ENCODE assay signal across 9 mouse cellular contexts in the genomic region with DNA sequence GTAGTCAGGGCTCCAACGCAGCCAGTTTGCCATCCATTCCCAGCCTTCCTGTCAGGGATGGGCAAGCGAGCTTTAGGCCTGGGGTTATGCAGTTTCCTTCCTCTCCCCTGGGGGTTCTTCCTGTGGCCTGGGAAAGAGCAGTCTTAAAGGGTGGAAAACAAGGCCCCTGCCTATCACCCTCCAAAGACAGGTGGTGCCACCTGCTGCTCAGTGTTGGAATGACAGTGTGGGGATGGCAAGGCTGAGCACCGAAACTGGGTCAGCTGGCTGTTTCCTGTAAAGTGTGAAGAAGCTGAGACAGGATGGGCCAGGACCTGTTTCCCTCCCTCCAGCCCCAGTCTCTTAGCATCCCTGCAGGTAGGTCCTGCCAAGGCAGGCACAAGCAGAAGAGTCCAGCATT. TPM values are rescaled to one million over a fixed set of nuclear protein-coding genes. Genes with fewer than 3 reads are reported as not detected.
DNase-seq lines count a peak whose midpoint lies in the region; ATAC-seq and TF ChIP-seq lines count a peak whose summit lies in the region.
"Had no signal": no experiment of that assay in that cellular context is flagged by ENCODE, and none has a peak within 500 bp of the region (broad histone marks: within the 10 kb centered on the region; RNA-seq: fewer than 3 reads in every experiment).

No protein-coding gene starts in this region.

- peak; percentile 94 for DNase-seq in kidney, postnatal 10 days
- peak; percentile 65 for DNase-seq in liver, embryonic 13.5 days
- DNase-seq in neural tube, embryonic 10.5 days (ENCODE audit: extremely low spot score, low spot score): peak; percentile 85

- H3K27ac ChIP-seq in bone marrow macrophage, adult 2 months (ENCODE audit: insufficient read depth, low read depth, low read length): no peak overlapping the region
- H3K27ac ChIP-seq in heart, embryonic 14.5 days (replicated peaks in 1 of 2; ENCODE audit: control insufficient read depth in 1 of 2, insufficient read depth in 1 of 2, low read depth in 2 of 2, low read length in 2 of 2): peak overlapping the region in 1 of 2 experiments; percentile 53; a peak in 2 of 4 replicates
- H3K27ac ChIP-seq in liver, embryonic 13.5 days: 0 out of 2 replicates have a peak overlapping the region, but pooled peaks have one; percentile 21
- H3K27ac ChIP-seq in stomach, embryonic 15.5 days: no peak overlapping the region

- peaks cover 13% of the 10 kb centered on the region for H3K4me1 ChIP-seq in bone marrow macrophage, adult 2 months (ENCODE audit: control insufficient read depth, insufficient read depth, low read length)
- H3K4me1 ChIP-seq in heart, embryonic 14.5 days (ENCODE audit: control insufficient read depth in 2 of 2, insufficient read depth in 2 of 2, low read length in 2 of 2): peaks cover 0 to 7% of the 10 kb centered on the region in 2 experiments; a peak in 2 of 4 replicates
- H3K4me1 ChIP-seq in liver, embryonic 13.5 days (replicated peaks): peaks cover 12% of the 10 kb centered on the region; the same call in 1 of the 2 replicates
- no peaks in the 10 kb centered on the region; the same call in 1 of the 2 replicates for H3K4me1 ChIP-seq in stomach, embryonic 15.5 days

- H3K79me2 ChIP-seq in C2C12 (ENCODE audit: control insufficient read depth, insufficient read depth): peaks cover 11% of the 10 kb centered on the region

- H3K4me2 ChIP-seq in heart, embryonic 14.5 days (ENCODE audit: low read length): no peak overlapping the region
- H3K4me2 ChIP-seq in liver, embryonic 13.5 days: no peak overlapping the region
- H3K4me2 ChIP-seq in stomach, embryonic 15.5 days: no peak overlapping the region
- H3K4me2 ChIP-seq: embryonic facial prominence, embryonic 15.5 days had no signal

- no peak overlapping the region for H3ac ChIP-seq in C2C12 (ENCODE audit: control insufficient read depth, insufficient read length, low read depth)

- H3K9ac ChIP-seq in heart, embryonic 14.5 days (ENCODE audit: low read length): peak overlapping the region; percentile 38; the same call in 1 of the 2 replicates
- H3K9ac ChIP-seq in liver, embryonic 13.5 days: no peak overlapping the region
- H3K9ac ChIP-seq in stomach, embryonic 15.5 days: no peak overlapping the region
- H3K9ac ChIP-seq: embryonic facial prominence, embryonic 15.5 days had no signal

- H3K4me3 ChIP-seq in C2C12 (ENCODE audit: insufficient read depth, poor library complexity, severe bottlenecking): no peak overlapping the region
- H3K4me3 ChIP-seq in bone marrow macrophage, adult 2 months (ENCODE audit: insufficient read depth, low read length): no peak overlapping the region
- H3K4me3 ChIP-seq in heart, embryonic 14.5 days (ENCODE audit: control insufficient read depth in 1 of 2, insufficient read depth in 1 of 2, low read depth in 1 of 2, low read length in 2 of 2): no peak overlapping the region
- no peak overlapping the region for H3K4me3 ChIP-seq in liver, embryonic 13.5 days (replicated peaks)
- no peak overlapping the region for H3K4me3 ChIP-seq in stomach, embryonic 15.5 days (replicated peaks)
- H3K4me3 ChIP-seq: embryonic facial prominence, embryonic 15.5 days had no signal

- H3K79me3 ChIP-seq in C2C12 (ENCODE audit: low read depth): no peaks in the 10 kb centered on the region

- H3K36me3 ChIP-seq in C2C12 (ENCODE audit: control insufficient read depth, insufficient read depth): peaks cover 88% of the 10 kb centered on the region
- peaks cover 98% of the 10 kb centered on the region for H3K36me3 ChIP-seq in heart, embryonic 14.5 days (ENCODE audit: control insufficient read depth, insufficient read depth, low read length)
- peaks cover 95% of the 10 kb centered on the region for H3K36me3 ChIP-seq in liver, embryonic 13.5 days
- peaks cover 57% of the 10 kb centered on the region for H3K36me3 ChIP-seq in stomach, embryonic 15.5 days

- no peaks in the 10 kb centered on the region for H3K27me3 ChIP-seq in C2C12 (ENCODE audit: control insufficient read depth, insufficient read depth, insufficient read length)
- H3K27me3 ChIP-seq in heart, embryonic 14.5 days (ENCODE audit: control insufficient read depth, insufficient read depth, low read length): no peaks in the 10 kb centered on the region
- no peaks in the 10 kb centered on the region for H3K27me3 ChIP-seq in liver, embryonic 13.5 days
- no peaks in the 10 kb centered on the region for H3K27me3 ChIP-seq in stomach, embryonic 15.5 days (replicated peaks)
- H3K27me3 ChIP-seq: embryonic facial prominence, embryonic 15.5 days had no signal

- 26% methylated on average over 3 of the region's 3 CpGs for WGBS in heart, embryonic 14.5 days
- WGBS in liver, embryonic 13.5 days (ENCODE audit: insufficient replicate concordance): 19% methylated on average over 3 of the region's 3 CpGs
- WGBS in stomach, embryonic 15.5 days: 17% methylated on average over 3 of the region's 3 CpGs

- H3K9me3 ChIP-seq in heart, embryonic 14.5 days (ENCODE audit: control insufficient read depth, low read length): no peaks in the 10 kb centered on the region
- H3K9me3 ChIP-seq in liver, embryonic 13.5 days (replicated peaks): no peaks in the 10 kb centered on the region
- no peaks in the 10 kb centered on the region for H3K9me3 ChIP-seq in stomach, embryonic 15.5 days
- H3K9me3 ChIP-seq: embryonic facial prominence, embryonic 15.5 days had no signal

- peak; percentile 70 for ATAC-seq in erythroblast, adult 5-6 weeks (replicated peaks; ENCODE audit: low FRiP score, poor library complexity, severe bottlenecking)
- peak; percentile 45; the same call in 1 of the 2 replicates for ATAC-seq in heart, embryonic 14.5 days (ENCODE audit: insufficient number of reproducible peaks, insufficient read depth, low FRiP score, low read depth)
- peak; percentile 43 for ATAC-seq in liver, embryonic 13.5 days (ENCODE audit: low read depth)
- peak; percentile 64; the same call in 1 of the 2 replicates for ATAC-seq in stomach, embryonic 15.5 days (ENCODE audit: insufficient read depth, low FRiP score, low read depth)

- TF ChIP-seq CTCF in C2C12 (IDR thresholded peaks at IDR 0.05; ENCODE audit: control insufficient read depth, insufficient read depth, insufficient read length): peak; percentile 88
- peak; percentile 97 for TF ChIP-seq CTCF in bone marrow macrophage, adult 2 months (IDR thresholded peaks at IDR 0.05; ENCODE audit: low read depth, low read length)

- no peak for TF ChIP-seq POLR2A in bone marrow macrophage, adult 2 months (IDR thresholded peaks at IDR 0.05; ENCODE audit: borderline replicate concordance, low read depth, low read length)

TF ChIP-seq in C2C12, 6 proteins besides CTCF, POLR2A, EP300 and RAD21:
- TF ChIP-seq MYOD1 (IDR thresholded peaks at IDR 0.05; ENCODE audit: control insufficient read depth, insufficient read length, low read depth): no peak
- no peak for TF ChIP-seq MAX (IDR thresholded peaks at IDR 0.05)
- TF ChIP-seq USF1 (IDR thresholded peaks at IDR 0.05; ENCODE audit: low read depth): no peak
- no peak for TF ChIP-seq FOSL1 (IDR thresholded peaks at IDR 0.05; ENCODE audit: insufficient read depth, low read length, poor library complexity, severe bottlenecking)
- no peak for TF ChIP-seq CEBPB (IDR thresholded peaks at IDR 0.05; ENCODE audit: low read depth)
- TF ChIP-seq MYOG (IDR thresholded peaks at IDR 0.05; ENCODE audit: control insufficient read depth, extremely low read depth, insufficient read length): no peak

RNA-seq across cellular contexts. Expression of a gene that starts 39.8 kb away (rescaled TPM):
- 5.4 TPM for polyA plus RNA-seq in C2C12 (2012; fragmentation: generic; extraction: Trizol)
- polyA plus RNA-seq in bone marrow macrophage, adult 2 months (2012; ENCODE audit: insufficient read depth, insufficient read length, missing spikeins): 3.6 and 3.8 TPM in 2 replicates
- total RNA-seq in erythroblast, adult 5-6 weeks (2015; ENCODE audit: low replicate concordance): 1.5 and 1.9 TPM in 2 replicates
- 1.5 and 5.7 TPM in 2 replicates for total RNA-seq in erythroblast, adult 5-6 weeks (2017; ENCODE audit: low replicate concordance)
- polyA plus RNA-seq in heart, embryonic 14.5 days (2014; fragmentation: Nextera tagmentation; extraction: Ambion mirVana): 10.8 and 11.2 TPM in 2 replicates
- polyA plus RNA-seq in liver, embryonic 13.5 days (2015; fragmentation: Nextera tagmentation; extraction: Ambion mirVana): 10.1 and 11.7 TPM in 2 replicates
- 17.3 and 20.9 TPM in 2 replicates for polyA plus RNA-seq in stomach, embryonic 15.5 days (2015; fragmentation: Nextera tagmentation; extraction: Ambion mirVana)

RNA-seq across cellular contexts. Expression of a gene that starts 39.8 kb away (rescaled TPM):
- polyA plus RNA-seq in C2C12 (2012; fragmentation: generic; extraction: Trizol): 42.9 TPM
- 38.4 and 42.5 TPM in 2 replicates for polyA plus RNA-seq in bone marrow macrophage, adult 2 months (2012; ENCODE audit: insufficient read depth, insufficient read length, missing spikeins)
- total RNA-seq in erythroblast, adult 5-6 weeks (2015; ENCODE audit: low replicate concordance): 4.4 and 6.3 TPM in 2 replicates
- total RNA-seq in erythroblast, adult 5-6 weeks (2017; ENCODE audit: low replicate concordance): 9.1 and 15.9 TPM in 2 replicates
- polyA plus RNA-seq in heart, embryonic 14.5 days (2014; fragmentation: Nextera tagmentation; extraction: Ambion mirVana): 47.3 and 48.3 TPM in 2 replicates
- polyA plus RNA-seq in liver, embryonic 13.5 days (2015; fragmentation: Nextera tagmentation; extraction: Ambion mirVana): 9.0 and 10.5 TPM in 2 replicates
- polyA plus RNA-seq in stomach, embryonic 15.5 days (2015; fragmentation: Nextera tagmentation; extraction: Ambion mirVana): 23.5 and 26.2 TPM in 2 replicates
